Mouse (Mus musculus): ENCODE measurements around the gene Hsd17b12. TPM values are rescaled to one million over a fixed set of nuclear protein-coding genes. Genes with fewer than 3 reads are reported as not detected.
A peak's percentile ranks its signal among the peaks of the same experiment; 100 is the strongest.

The Hsd17b12 gene
- total RNA-seq (2022) = 10 to 100 TPM; 17.5 to 19.1 (median 18.4) TPM

- DNase-seq (ENCODE audit: low spot score) = peak; percentile 100
Observed at GRCm38 (mm10) chr2:94157592-94158519, at the start of gene Hsd17b12. Gene Hsd17b12, minus strand, starts transcription at chr2:94157964.

- DNase-seq (ENCODE audit: low spot score) = no peak
Observed at GRCm38 (mm10) chr2:94184906-94185305, 27.1 kb upstream of the Hsd17b12 start.

- no peak for DNase-seq (ENCODE audit: low spot score)
Observed at GRCm38 (mm10) chr2:94184142-94184541, 26.4 kb upstream of the Hsd17b12 start.

GRCm38 (mm10) chr2:94179030-94179407, 21.3 kb upstream of the Hsd17b12 start:
- DNase-seq (ENCODE audit: low spot score) = no peak

GRCm38 (mm10) chr2:94178321-94179029, 20.7 kb upstream of the Hsd17b12 start:
- DNase-seq (ENCODE audit: low spot score) = peak; percentile 93

- DNase-seq (ENCODE audit: low spot score) = no peak
Observed at GRCm38 (mm10) chr2:94177294-94177693, 19.5 kb upstream of the Hsd17b12 start.

GRCm38 (mm10) chr2:94176381-94176780, 18.6 kb upstream of the Hsd17b12 start:
- no peak for DNase-seq (ENCODE audit: low spot score)

GRCm38 (mm10) chr2:94173549-94173948, 15.8 kb upstream of the Hsd17b12 start:
- DNase-seq (ENCODE audit: low spot score) = no peak

GRCm38 (mm10) chr2:94163207-94163606, 5.4 kb upstream of the Hsd17b12 start:
- no peak for DNase-seq (ENCODE audit: low spot score)

GRCm38 (mm10) chr2:94162141-94162540, 4.4 kb upstream of the Hsd17b12 start:
- DNase-seq (ENCODE audit: low spot score) = no peak

- no peak for DNase-seq (ENCODE audit: low spot score)
Observed at GRCm38 (mm10) chr2:94158520-94158884, 738 bp upstream of the Hsd17b12 start.

- DNase-seq (ENCODE audit: low spot score) = no peak
Observed at GRCm38 (mm10) chr2:94157051-94157450, 713 bp downstream of the Hsd17b12 start.

- DNase-seq (ENCODE audit: low spot score) = no peak
Observed at GRCm38 (mm10) chr2:94145146-94145542, 12.6 kb downstream of the Hsd17b12 start.

- DNase-seq (ENCODE audit: low spot score) = no peak
Observed at GRCm38 (mm10) chr2:94144520-94145145, 13.1 kb downstream of the Hsd17b12 start.

- no peak for DNase-seq (ENCODE audit: low spot score)
Observed at GRCm38 (mm10) chr2:94141293-94141692, 16.5 kb downstream of the Hsd17b12 start.

GRCm38 (mm10) chr2:94138469-94139390, 19.0 kb downstream of the Hsd17b12 start:
- DNase-seq (ENCODE audit: low spot score) = no peak

GRCm38 (mm10) chr2:94136837-94137236, 20.9 kb downstream of the Hsd17b12 start:
- no peak for DNase-seq (ENCODE audit: low spot score)

- DNase-seq (ENCODE audit: low spot score) = peak; percentile 19
Observed at GRCm38 (mm10) chr2:94128496-94128895, 29.3 kb downstream of the Hsd17b12 start.

- DNase-seq (ENCODE audit: low spot score) = no peak
Observed at GRCm38 (mm10) chr2:94122182-94123041, 35.4 kb downstream of the Hsd17b12 start.

- no peak for DNase-seq (ENCODE audit: low spot score)
Observed at GRCm38 (mm10) chr2:94103758-94104157, 54.0 kb downstream of the Hsd17b12 start.
